Mouse (Mus musculus) olfactory bulb, adult 2 months (tissue): Measurements from ENCODE around the gene Stx3.

Experiments
- CTCF ChIP-seq: fragments of 200-500 bp; IDR thresholded peaks from 2 replicates; pipeline ENCODE4 v1.5.1; 2012; ENCODE audit warnings: low read depth, mild to moderate bottlenecking, low read length, moderate library complexity; ENCODE audit not compliant: insufficient read depth
- POLR2A ChIP-seq: fragments of 200-500 bp; IDR thresholded peaks from 2 replicates; pipeline ENCODE4 v1.6.1; 2012; ENCODE audit warnings: mild to moderate bottlenecking, low read depth, low read length, moderate library complexity; ENCODE audit not compliant: insufficient read depth

- TF ChIP-seq POLR2A: no peak
- no peak for TF ChIP-seq CTCF
Observed at GRCm38 (mm10) chr19:11823346-11824065, 4.3 kb upstream of the Stx3 start.
